Mouse (Mus musculus): Measurements from ENCODE around the gene P2ry12.

Gene P2ry12

DNA sequence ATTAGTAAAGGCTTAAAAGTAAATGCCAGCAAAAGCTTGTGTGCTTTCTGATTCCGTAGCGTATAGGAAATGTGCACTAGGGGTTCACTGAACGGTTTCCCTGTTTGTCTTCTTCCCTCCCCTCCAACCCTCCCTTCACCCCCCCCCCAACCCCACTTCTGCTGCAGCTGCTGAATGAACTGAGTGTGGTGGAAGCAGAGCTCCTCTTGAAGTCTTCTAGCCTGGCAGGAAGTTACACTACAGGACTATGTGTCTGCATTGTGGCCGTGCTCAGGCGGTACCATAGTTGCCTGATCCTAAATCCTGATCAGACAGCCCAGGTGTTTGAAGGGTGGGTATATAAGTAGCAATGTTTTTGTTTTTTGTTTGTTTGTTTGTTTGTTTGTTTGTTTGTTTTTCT lies 27.8 kb downstream of the P2ry12 start:
- DNase-seq (ENCODE audit: low spot score in 2 of 2) = no peak

DNA sequence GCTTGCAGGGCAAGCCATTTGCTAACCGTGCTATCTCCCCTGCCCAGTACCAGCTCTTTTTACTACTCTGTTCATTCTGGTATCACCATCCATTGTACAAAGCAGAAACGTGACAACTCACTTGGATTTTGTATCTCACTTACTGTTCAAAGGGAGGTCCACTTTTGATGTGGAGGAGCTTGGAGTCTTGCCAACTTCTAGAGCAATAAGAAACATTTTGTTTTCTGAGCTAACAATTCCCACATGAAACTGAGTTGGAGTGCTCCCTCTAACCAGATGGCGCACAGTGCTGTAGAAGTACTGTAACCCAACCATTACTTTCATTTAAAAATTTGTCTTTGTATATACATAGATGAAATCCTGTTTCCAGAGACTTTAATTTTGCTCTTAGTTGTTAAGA lies 31.8 kb downstream of the P2ry12 start:
- no peak for DNase-seq (ENCODE audit: low spot score in 2 of 2)

DNA sequence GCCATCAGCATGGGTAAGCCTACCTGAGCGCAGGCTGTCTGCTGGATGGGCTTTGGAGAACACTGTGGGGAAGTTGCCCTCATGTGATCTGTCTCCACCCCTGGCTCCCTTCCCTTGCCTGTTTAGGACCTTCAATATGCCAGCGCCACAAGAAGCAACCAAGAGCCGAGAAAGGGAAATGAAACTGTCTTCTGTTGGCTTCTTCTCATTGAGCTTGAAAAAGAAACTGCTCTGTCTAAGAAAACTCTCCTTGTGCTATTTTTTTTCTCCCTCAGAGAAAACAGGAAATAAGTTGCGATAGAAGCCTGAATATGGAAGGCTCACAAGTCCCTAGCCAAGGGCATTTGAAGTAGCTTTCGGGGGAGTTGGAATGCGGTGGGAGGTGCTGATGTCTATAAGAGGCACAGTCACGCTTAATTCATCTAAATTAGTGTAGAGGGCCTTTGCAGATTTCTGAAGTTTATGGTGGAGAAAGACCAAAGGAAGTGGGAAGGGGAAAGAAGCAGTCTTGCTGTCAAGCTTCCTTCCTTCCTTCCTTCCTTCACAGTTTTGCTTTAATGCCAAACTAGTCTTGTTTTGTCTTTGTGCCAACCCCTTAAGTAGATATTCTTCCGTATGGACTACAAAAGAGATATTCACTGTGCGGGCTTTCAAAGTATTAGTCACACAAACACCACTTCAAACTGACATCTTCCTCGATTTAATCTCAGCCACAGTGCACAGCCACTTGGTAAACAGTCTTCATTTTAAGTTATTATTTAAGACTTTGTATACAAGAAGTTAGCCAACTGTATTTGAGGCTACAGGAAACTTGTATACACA lies 33.7 kb downstream of the P2ry12 start:
- DNase-seq (ENCODE audit: low spot score in 2 of 2) = no peak

DNA sequence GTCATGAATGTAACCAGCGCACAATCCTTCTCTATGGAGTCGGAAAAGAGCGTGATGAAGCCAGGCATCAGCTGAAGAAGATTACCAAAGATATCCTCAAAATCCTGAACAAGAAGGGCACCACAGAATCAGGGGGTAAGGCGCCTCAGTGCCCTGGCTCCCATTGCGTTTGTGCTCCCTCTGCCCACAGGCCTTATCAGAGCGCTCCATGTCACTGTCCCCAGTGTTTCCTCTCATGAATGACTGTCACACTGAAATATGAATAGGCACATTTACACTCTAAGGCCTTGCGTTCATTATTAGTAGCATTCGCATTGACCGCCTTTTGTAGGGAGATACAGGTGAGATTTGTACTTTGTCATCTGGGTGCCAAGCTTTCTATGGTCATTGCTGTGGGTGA lies 35.0 kb downstream of the P2ry12 start:
- DNase-seq (ENCODE audit: low spot score in 2 of 2) = no peak

DNA sequence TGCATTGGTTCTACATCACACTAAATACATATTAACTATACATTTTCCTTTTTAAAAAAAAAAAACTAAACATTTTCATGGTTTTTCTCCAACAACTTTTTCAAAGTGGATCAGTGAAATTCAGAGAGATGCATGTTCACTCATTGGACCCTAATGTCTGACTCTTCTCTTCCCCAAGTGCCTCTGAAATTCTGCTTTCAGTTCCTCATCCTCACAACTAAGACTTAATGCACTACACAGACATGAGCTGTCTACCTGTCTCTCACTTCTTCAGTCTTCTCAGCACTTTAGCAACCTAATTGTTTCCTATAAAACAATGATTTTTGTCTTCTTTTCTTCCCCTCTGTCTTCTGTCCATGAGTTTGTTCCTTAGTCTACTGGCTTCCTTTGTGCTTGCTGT lies 37.3 kb downstream of the P2ry12 start:
- no peak for DNase-seq (ENCODE audit: low spot score in 2 of 2)

DNA sequence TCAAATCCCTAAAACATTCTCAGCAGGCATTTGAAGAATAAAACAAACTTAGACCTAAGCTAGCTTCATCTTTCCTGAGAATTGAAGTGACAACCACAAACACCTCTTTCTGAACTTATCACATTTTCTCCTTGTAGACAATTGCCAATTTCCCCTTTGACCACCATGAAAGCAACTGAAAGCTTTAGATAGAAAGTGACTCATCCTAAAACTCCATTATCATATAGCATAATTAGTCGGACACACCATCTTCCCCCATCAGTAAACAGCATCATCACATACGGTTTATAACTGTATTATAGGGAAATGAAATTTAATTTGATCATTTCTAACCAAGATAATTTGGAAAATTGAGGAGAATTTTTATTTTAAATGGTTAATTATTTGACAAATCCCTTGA lies 40.4 kb downstream of the P2ry12 start:
- DNase-seq (ENCODE audit: low spot score in 2 of 2) = no peak

DNA sequence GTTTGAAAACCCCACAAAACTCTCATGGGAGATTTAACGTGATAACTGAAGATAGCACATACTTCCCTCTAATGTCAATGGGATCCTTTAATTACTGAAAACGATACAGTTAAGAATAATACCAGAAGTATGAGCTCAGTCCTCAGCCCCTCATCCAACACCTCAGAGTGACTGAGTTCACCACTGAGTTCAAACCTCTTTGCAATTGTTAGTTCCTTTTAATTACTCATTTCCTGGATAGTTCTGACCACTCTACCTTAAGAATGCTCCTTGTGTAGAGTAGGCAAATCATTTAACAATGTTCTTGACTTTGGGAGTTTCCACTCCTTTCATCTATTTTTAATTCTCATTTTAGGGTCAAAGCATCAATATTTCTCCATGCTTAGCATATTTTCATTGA lies 43.3 kb downstream of the P2ry12 start:
- no peak for DNase-seq (ENCODE audit: low spot score in 2 of 2)

DNA sequence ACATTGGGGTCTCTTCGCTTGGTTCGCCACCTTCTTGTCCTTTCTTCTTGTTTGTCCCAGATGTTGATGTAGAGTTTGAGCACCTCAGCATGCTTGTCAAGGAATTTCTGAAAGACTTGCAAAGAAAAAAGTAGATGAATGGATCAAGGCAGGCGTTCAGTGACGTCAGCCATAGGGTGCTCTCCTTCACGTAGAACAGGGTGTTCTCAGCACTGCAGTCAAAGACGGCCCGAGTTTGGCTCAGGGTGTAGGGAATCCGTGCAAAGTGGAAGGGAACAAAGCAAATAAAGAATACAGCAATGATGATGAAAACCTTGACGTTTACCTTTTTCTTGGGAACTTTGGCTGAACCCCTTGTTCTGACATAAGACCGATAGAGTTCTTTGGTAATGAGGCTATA lies 45.5 kb downstream of the P2ry12 start:
- no peak for DNase-seq (ENCODE audit: low spot score in 2 of 2)

DNA sequence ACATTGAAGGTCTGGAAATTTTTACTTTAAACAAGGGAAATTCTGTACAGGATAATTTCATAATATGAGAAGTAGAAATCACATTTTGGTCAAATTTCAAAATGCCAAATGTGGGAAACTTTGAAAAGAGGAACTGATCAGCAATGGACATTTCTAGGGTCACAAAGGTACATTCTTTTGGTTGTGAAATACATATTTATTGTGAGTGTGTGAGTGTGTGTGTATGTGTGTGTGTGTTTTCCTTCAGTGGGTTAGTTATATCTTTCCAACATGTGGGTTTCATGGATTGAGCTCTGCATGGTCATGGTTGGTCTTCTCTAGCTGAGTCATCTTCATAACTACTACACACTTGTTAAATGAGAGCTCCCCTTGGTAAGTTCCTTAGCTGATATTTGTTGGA lies 50.3 kb downstream of the P2ry12 start:
- no peak for DNase-seq (ENCODE audit: low spot score in 2 of 2)

DNA sequence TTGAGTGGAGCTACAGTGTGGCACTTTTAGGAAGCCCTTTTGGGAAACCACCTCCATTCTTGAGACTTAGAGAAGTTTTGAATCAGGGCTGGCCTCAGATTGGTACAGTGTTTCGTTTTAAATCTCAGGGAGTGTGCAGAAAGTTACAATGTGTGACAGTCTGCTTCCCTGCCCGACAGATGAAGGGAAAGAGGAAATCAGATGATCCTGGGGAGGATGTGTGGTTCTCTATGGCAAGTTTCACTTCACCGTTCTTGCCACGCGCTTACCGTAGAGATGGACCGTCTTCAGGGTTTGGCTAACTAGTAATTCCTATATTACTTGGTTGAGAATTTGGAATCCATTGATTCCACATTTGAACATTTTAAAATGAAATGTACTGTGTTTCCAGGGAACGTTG lies 50.9 kb downstream of the P2ry12 start:
- DNase-seq (ENCODE audit: low spot score in 2 of 2) = no peak

DNA sequence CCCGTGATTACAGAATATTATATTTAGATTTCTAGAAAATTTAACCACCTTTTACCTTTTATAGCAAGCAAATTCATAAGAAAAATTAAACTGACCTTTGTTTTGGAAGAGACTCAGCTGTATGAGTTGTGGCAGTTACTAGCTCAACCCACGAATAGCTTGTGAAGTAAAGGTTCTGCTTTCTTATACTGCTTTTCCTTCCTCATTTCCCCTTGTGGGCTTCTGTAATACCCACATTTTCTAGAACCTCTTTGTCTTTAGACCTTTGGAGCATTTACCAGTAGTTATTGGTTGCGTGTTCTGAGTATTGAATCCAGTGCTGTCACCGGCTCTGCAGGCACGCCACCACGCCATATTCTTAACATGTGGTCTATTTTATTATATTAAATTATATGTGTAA lies 51.9 kb downstream of the P2ry12 start, which contains the start of gene P2ry13:
Gene P2ry13, minus strand, starts transcription at position 156 of the 400 bp plus-strand sequence.
- no peak for DNase-seq (ENCODE audit: low spot score in 2 of 2)

DNA sequence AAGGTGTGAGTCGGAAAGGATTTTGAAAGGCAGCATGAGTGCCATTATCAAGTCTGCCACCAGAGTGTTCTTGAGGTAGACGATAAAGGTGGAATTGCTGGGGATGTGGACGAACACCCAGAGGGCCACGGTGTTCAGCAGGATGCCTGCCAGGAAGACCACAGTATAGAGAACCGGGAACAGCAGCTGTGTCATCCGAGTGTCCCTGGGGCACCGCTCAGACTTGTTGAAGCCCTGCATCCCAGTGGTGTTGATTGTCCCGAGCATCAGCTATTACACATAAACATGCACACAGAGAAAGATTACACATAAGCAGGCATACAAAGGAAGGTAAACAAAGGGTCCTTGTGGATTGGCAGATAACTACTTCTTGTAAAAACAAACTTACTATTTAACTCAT lies 52.6 kb downstream of the P2ry12 start:
- no peak for DNase-seq (ENCODE audit: low spot score in 2 of 2)

DNA sequence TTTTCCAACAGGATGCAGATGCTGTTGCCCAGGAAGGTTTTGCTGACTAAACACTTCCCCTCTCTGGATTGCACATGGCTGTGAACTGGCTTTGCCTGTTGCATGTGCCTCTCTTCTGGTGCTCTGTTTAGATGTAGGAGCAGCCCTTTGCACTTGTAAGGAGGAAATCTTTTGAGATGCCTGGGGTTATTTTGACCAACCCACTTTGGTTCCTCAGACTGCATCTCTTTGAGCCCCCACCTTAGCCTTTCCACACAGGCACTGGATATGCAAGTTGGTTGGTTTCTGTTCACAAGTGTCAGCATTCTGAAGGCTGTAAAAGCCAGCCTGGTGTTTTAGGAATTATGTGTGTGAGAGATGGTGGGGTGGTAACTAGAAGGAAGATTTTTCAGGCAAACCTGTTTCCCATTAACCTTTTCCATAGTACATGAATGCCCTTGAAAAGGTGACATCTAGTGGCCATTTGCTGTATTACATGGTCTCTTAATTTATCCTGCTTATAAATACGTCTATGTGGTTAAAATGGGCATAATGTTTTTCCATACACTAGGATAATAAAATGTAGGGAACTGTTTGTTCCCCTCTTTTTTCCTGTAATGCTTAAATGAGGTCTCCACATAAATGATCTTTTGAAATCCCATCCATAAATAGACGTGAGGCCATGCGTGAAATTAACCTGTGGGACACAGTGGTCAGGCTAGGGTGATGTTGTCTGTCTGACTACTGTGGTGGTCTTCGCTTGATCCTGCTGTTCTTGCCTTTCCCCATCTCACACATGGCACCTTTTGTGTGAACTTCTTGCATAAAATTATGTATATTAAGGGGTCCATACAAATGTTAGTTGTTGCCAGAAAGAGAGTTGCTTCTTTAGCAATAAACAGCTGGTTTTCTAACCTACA lies 53.8 kb downstream of the P2ry12 start:
- no peak for DNase-seq (ENCODE audit: low spot score in 2 of 2)

DNA sequence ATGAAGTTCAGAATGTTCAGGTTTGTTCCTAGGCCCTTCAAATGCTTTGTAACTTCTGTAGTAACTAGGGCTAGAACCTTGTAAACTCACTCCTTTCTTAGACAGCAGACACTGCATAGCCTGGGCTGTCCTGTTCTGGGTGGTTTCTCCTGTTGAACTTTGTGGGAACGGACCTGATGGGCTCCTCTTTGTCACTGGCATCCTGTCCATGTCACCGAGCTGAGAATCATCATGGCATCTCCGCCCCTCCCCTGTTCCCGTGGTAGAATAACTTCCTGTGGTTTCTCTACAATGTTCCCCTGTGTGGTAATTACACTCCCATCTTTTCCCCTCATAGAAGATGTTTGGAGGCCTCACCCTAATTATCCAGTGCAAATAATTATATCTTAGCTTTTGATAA lies 56.7 kb downstream of the P2ry12 start:
- no peak for DNase-seq (ENCODE audit: low spot score in 2 of 2)

DNA sequence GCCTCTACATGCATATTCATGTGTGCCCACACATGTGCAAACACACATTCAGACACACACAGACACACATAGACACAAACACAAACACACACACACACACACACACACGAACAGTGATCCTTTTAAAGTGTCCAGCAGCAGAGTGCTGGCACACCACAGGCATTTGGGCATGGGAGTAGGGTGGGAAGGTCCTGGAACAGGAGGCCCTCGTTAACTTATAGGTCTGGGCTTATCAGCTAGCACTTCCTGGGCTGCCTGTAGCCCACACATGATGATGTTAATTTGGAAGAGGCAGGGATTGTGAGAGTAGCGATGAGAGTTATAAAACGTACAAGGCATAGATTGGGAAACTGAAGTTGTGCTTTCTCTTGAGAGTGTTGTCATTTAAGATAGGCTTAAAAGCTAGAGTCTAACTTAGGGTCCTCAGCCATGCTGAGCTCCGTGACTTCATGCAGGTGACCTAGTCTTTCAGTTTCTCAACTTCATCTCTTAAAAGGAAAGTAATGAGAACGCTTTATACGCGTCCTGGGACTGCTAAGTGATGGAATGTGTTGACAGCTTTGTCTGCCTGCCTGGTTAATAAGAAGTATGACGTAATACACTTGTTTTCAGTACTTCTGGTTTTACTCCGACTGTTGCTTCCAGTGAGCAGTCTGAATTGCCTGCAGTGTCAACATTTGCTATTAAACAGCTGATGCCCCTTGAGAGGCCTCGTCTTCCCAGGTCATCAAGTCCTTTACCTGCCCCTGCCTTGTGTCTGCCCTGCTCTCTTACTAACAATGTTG lies 57.8 kb downstream of the P2ry12 start:
- DNase-seq (ENCODE audit: low spot score in 2 of 2) = no peak

DNA sequence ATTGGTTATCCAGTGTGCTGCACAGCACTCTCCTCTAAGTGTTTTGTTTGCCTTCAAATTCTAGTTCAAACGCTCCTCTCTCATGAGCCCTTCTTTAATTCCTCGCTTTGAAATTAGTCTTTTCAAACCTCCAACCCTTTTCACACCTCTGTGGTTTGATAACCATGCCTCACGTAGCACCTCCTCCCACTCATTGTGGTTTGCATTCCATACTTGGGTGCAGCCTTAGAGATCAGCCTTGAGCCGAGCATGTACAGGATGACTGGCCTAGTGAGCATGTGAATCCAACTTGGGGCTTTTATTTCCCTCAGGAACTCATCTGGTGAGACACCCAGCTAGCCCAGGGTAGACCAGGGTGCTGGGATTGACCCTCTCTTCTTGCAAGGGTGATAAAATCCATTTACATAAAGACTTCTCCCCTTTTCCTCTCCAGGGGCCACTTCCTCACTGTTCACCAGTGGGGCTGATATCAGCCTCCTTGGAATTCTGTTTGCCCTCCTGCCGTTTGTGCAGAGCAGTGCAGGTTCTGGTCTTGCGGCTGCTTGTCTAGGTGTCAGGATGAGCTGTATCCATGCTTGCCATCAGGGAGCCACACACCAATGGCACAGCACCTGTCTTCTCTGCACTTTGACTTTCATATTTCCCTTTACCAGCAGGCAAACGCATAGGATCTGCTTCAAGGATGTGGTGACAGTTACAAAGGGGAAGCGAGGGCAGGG lies 58.7 kb downstream of the P2ry12 start:
- no peak for DNase-seq (ENCODE audit: low spot score in 2 of 2)

DNA sequence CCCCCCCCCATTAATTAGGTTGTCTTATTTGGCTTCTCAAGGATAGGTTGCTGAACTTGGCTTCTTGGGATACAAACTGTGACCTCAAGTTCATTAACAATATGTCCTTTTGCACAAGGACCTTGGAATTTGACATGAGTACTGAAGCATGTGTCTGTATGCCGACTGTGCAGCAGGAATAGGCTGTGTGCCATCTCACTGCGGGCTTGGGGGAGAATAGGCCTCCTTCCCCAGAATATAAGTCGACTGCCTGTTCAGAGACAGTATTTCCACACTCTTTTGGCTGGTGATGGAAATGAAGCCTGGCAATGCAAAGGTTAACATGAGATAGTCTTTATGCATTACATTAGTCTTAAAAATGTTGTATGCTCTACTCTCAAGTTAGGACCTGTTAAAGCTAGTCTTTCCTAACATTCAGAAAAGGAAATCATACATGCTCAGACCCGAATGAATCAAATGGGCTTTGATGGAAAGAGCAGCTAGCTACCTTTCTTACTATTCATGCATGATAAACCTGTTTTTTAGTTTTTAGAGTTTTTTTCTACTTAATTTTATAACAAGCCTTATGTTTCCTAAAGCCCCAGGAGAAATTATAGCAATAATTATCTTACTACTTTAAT lies 65.2 kb downstream of the P2ry12 start:
- DNase-seq (ENCODE audit: low spot score in 2 of 2) = no peak

DNA sequence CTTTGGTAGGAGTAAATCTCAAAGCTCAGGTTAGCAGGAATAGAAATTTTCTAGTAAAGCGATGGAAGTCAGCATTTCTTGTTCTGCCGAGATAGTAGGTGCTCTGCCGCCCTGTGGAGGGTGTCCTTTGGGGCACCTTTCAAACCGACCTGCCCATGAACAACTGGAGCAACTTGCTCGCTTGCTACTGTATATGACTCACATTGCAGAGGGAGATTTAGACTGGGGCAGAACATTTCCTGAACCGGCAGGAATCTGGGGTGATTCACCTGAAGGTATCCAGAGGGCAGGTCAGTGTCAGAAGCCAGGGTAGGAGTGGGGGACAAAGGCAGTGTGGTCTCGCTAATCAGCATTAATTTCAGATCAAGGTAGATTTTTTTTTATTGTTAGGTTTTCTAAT lies 67.7 kb downstream of the P2ry12 start, which contains the start of gene Gpr87:
Gene Gpr87, minus strand, starts transcription at position 167 of the 400 bp plus-strand sequence.
- DNase-seq (ENCODE audit: low spot score in 2 of 2) = peak in 1 of 2 experiments; percentile 53

DNA sequence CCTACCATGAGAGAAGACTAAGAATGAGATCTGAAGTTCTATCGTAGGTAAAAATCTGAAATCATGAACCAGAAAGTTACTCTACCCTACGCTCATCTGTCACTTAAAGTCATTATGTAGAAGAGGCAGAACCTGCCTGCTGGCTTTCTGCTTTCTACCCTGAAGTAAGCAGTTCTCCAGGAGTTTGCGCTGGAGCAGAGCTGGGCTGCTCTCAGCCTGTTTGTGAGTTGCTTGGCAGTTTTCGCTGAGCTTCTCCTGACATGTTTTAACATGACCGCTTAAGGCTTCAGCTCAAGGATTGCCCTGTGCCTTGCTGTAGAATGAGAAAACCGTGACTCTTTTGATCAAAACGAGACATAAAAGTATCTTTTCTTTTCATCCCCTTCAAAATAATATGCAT lies 68.6 kb downstream of the P2ry12 start:
- peak in 1 of 2 experiments; percentile 38 for DNase-seq (ENCODE audit: low spot score in 2 of 2)

DNA sequence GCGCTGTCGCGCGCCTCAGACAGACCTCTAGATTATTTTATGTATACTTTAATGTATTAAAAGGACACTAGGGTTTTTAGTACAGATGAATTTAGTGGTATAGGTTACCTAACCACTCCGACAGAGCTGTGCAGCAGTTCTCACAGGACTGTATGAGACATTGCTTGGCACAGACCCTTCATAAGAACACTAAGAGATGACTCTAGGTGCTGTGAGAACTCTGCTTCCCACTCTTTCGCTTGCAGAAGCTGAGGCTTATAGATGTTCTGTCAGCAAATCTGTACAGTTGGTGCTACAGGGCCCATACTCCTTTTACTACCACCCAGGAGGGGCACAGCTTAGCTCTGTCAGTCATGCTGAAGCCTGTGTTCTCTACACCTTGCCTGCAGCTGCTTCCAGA lies 71.0 kb downstream of the P2ry12 start:
- DNase-seq (ENCODE audit: low spot score in 2 of 2) = no peak

DNA sequence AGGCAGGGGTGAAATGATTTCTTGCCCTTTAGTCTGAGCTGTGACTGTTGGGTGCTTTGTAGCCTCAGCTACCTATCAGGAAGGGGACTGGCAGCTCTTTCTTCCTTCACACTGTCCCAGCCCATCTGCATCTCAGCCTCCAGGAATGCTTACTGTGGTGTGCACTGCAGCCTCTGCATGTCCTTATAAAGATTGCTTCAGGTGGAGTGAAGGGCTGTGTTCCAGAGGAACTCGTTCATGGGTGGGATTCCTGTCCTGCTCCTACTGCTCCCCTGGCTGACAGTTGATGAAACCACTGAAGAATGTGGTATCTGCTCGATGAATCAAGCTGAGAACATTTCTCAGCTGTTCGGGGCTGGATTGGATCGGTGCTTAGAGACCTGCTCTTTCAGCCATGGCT lies 75.3 kb downstream of the P2ry12 start:
- DNase-seq (ENCODE audit: low spot score in 2 of 2) = no peak

Data from urinary bladder, adult 18-20 months (tissue).